Mouse (Mus musculus) hindbrain, embryonic 12.5 days (tissue): ENCODE data around the gene Slc35f2. TPM values are rescaled to one million over a fixed set of nuclear protein-coding genes. Genes with fewer than 3 reads are reported as not detected.

ENCODE experiments used
- ATAC-seq: fragments of 200-750 bp; cut with Nextera tagmentation; 2 replicates; pipeline ENCODE4 v1.8.0; 2017; ENCODE audit warnings: moderate TSS enrichment; ENCODE audit not compliant: low FRiP score
- H3K27ac ChIP-seq: fragments of 300-500 bp; sonication (generic); 2 replicates; pipeline ENCODE4 v1.5.1; 2016; ENCODE audit warnings: mild to moderate bottlenecking
- H3K27me3 ChIP-seq: fragments of 300-500 bp; sonication (generic); 2 replicates; pipeline ENCODE4 v1.6.1; 2016; ENCODE audit warnings: mild to moderate bottlenecking
- H3K36me3 ChIP-seq: fragments of 300-500 bp; sonication (generic); 2 replicates; pipeline ENCODE4 v1.6.1; 2016; ENCODE audit warnings: mild to moderate bottlenecking
- H3K4me1 ChIP-seq: fragments of 300-500 bp; sonication (generic); 2 replicates; pipeline ENCODE4 v1.6.1; 2016
- H3K4me2 ChIP-seq: fragments of 300-500 bp; sonication (generic); replicated peaks from 2 replicates; pipeline ENCODE4 v1.6.1; 2016; ENCODE audit warnings: mild to moderate bottlenecking
- H3K4me3 ChIP-seq: fragments of 300-500 bp; sonication (generic); 2 replicates; pipeline ENCODE4 v1.5.1; 2016; ENCODE audit warnings: mild to moderate bottlenecking
- H3K9ac ChIP-seq: fragments of 300-500 bp; sonication (generic); 2 replicates; pipeline ENCODE4 v1.6.1; 2016; ENCODE audit warnings: mild to moderate bottlenecking, moderate library complexity
- H3K9me3 ChIP-seq: fragments of 300-500 bp; sonication (generic); replicated peaks from 2 replicates; pipeline ENCODE4 v1.6.1; 2016; ENCODE audit warnings: mild to moderate bottlenecking
- WGBS: fragments of 180-500 bp; shearing (Covaris S2); methylation state at CpG from one replicate; pipeline ENCODE4 v1.1.7; 2016; 5-methylcytosine and 5-hydroxymethylcytosine counted together
- polyA plus RNA-seq: library from polyadenylated mRNA; unstranded; fragments of >200 nt; fragmentation: Nextera tagmentation; extraction: Ambion mirVana; gene quantifications from 2 replicates; pipeline ENCODE4 v1.2.1, GENCODE M21; 2016

Slc35f2 gene
- 3.0 and 3.7 TPM in 2 replicates for polyA plus RNA-seq

DNA sequence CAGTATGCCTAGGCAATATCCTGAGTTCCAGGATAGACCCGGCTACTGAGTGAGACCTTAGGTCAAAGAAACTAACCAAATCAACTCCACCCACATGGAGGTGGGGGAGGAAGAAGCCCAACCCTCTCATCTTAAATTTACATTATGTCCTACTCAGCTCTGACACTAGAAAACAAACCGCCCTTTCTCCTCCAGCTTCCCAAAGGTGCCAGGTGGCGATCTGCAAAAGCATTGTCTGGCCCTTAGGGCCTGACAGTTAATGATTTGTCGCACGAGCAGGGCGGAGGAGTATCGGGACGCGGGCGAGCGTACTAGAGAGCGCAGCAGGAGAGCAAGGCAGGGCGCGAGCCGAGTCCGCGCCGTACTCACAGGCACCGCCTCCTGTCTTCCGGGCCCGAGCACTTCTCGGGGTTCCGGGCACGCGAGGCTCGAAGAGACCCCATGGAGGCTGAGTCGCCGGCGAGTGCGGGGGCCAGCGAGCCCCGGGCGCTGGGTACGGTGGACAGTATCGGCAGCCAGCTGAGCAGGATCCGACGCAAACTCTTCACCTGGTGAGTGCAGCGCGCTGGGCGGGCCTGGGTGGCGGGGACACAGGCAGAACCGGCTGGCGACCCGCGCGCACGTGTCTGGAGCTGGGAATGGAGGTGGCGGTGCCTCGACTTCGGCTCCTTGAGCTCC, at the start of gene Slc35f2:
Gene Slc35f2 (plus strand): TSS at position 195 of the 678 bp plus-strand sequence.
- Histone ChIP-seq H3K27me3 (peaks cover 35% of the 10 kb centered on the region), H3K36me3 (no peaks in the 10 kb centered on the region), H3K9me3 (no peaks in the 10 kb centered on the region), H3K4me1 (peaks cover 13% of the 10 kb centered on the region), H3K4me2 (peak within 1 kb of the TSS; percentile 98), H3K27ac (no peak within 1 kb of the TSS), H3K9ac (peak within 1 kb of the TSS; percentile 66), H3K4me3 (peak within 1 kb of the TSS; percentile 59)
- WGBS = under 1% methylated on average over 50 of the region's 50 CpGs
- peak; percentile 71 for ATAC-seq

GRCm38 (mm10) chr9:53740829-53741404, 30.4 kb upstream of the Slc35f2 start:
- no peak overlapping the region for H3K4me2 ChIP-seq
- ATAC-seq = no peak
- no peaks in the 10 kb centered on the region for H3K36me3 ChIP-seq
- no peaks in the 10 kb centered on the region for H3K4me1 ChIP-seq
- H3K9ac ChIP-seq = no peak overlapping the region
- no peak overlapping the region for H3K4me3 ChIP-seq
- H3K9me3 ChIP-seq = no peaks in the 10 kb centered on the region
- WGBS = 59% methylated on average over 3 of the region's 3 CpGs
- H3K27ac ChIP-seq = no peak overlapping the region
- H3K27me3 ChIP-seq = no peaks in the 10 kb centered on the region

DNA sequence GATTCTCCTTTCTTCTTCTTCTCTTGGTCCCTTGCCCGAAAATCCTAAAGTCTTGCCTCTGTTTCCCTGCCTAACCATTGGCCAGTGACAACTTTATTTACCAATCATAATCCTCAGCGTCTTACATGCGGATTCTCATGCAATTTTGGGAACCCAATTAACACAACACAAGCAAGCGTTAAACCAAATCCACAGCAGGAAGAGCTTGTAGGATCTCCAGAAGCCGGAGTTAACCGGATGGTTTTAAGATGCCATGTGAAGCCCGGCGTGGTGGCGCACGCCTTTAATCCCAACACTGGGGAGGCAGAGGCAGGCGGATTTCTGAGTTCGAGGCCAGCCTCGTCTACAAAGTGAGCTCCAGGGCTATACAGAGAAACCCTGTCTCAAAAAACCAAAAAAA, 20.9 kb upstream of the Slc35f2 start:
- Histone ChIP-seq H3K4me2 (no peak overlapping the region), H3K9me3 (no peaks in the 10 kb centered on the region), H3K27me3 (peaks cover under 1% of the 10 kb centered on the region; the same call in 1 of the 2 replicates), H3K4me1 (no peaks in the 10 kb centered on the region), H3K36me3 (no peaks in the 10 kb centered on the region), H3K4me3 (no peak overlapping the region), H3K9ac (no peak overlapping the region), H3K27ac (no peak overlapping the region)
- WGBS = 88% methylated on average over 13 of the region's 13 CpGs
- ATAC-seq = no peak

DNA sequence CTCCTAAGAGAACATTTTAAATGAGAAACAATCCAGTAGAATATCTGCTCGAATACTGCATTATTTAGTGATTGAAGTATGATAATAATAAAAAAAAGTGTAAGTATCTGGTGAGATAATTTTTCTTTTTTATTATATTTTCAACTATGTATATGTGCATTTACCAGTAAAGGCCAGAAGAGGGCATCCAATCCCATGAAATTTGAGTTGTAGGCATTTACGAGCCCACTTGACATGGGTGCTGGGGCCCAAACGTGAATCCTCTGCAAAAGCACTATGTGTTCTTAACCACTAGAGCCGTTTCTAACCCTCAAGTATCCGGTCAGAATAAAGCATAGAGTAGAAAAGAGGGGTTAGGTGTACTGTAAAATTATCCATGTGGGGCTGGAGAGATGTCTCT, 20.4 kb upstream of the Slc35f2 start:
- no peak overlapping the region for H3K4me3 ChIP-seq
- no peak for ATAC-seq
- WGBS = 48% methylated on average over 5 of the region's 5 CpGs
- no peaks in the 10 kb centered on the region for H3K4me1 ChIP-seq
- no peak overlapping the region for H3K9ac ChIP-seq
- H3K27me3 ChIP-seq = peaks cover 4% of the 10 kb centered on the region; the same call in 1 of the 2 replicates
- H3K27ac ChIP-seq = no peak overlapping the region
- H3K4me2 ChIP-seq = no peak overlapping the region
- H3K9me3 ChIP-seq = no peaks in the 10 kb centered on the region
- H3K36me3 ChIP-seq = no peaks in the 10 kb centered on the region

DNA sequence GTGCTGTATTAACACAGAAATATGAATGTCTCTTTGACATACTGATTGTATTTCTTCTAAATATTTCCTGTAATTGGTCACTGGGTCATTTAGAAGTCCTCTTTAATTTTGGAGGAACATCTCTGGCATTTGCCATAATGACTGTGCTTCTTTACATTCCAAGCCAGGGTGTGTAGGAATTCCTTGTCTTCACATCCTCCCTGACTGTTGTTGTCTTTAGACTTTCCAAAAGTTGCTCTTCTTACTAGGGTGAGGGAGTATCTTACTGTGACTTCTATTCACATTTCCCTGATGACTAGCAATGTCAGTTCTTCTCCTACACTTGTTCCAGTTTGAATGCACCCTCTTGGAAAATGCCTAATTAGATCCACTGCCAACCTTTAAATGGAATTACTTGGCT, 16.5 kb upstream of the Slc35f2 start:
- H3K9ac ChIP-seq = no peak overlapping the region
- no peak overlapping the region for H3K4me2 ChIP-seq
- H3K4me3 ChIP-seq = no peak overlapping the region
- H3K9me3 ChIP-seq = no peaks in the 10 kb centered on the region
- ATAC-seq = no peak
- peaks cover 4% of the 10 kb centered on the region; the same call in 1 of the 2 replicates for H3K27me3 ChIP-seq
- H3K27ac ChIP-seq = no peak overlapping the region
- no peaks in the 10 kb centered on the region for H3K36me3 ChIP-seq
- H3K4me1 ChIP-seq = no peaks in the 10 kb centered on the region

- ATAC-seq = no peak
- Histone ChIP-seq H3K4me1 (no peaks in the 10 kb centered on the region), H3K36me3 (no peaks in the 10 kb centered on the region), H3K4me2 (no peak overlapping the region), H3K9ac (no peak overlapping the region), H3K9me3 (no peaks in the 10 kb centered on the region), H3K4me3 (no peak overlapping the region), H3K27me3 (peaks cover 4% of the 10 kb centered on the region; the same call in 1 of the 2 replicates), H3K27ac (no peak overlapping the region)
- 97% methylated on average over 2 of the region's 2 CpGs for WGBS
Measured at GRCm38 (mm10) chr9:53758142-53758541, 13.2 kb upstream of the Slc35f2 start.

GRCm38 (mm10) chr9:53764697-53765096, 6.6 kb upstream of the Slc35f2 start:
- H3K27me3 ChIP-seq = no peaks in the 10 kb centered on the region
- H3K9ac ChIP-seq = no peak overlapping the region
- no peaks in the 10 kb centered on the region for H3K36me3 ChIP-seq
- WGBS = 88% methylated on average over 8 of the region's 8 CpGs
- no peak overlapping the region for H3K4me3 ChIP-seq
- H3K4me1 ChIP-seq = no peaks in the 10 kb centered on the region
- no peak for ATAC-seq
- no peak overlapping the region for H3K4me2 ChIP-seq
- no peaks in the 10 kb centered on the region for H3K9me3 ChIP-seq
- no peak overlapping the region for H3K27ac ChIP-seq

- H3K27ac ChIP-seq = no peak overlapping the region
- no peaks in the 10 kb centered on the region for H3K36me3 ChIP-seq
- no peak overlapping the region for H3K4me2 ChIP-seq
- H3K9me3 ChIP-seq = no peaks in the 10 kb centered on the region
- H3K4me1 ChIP-seq = peaks cover 13% of the 10 kb centered on the region
- H3K4me3 ChIP-seq = no peak overlapping the region
- H3K9ac ChIP-seq = no peak overlapping the region
- no peak for ATAC-seq
- peaks cover 33% of the 10 kb centered on the region for H3K27me3 ChIP-seq
- WGBS = 76% methylated on average over 5 of the region's 5 CpGs
Measured at GRCm38 (mm10) chr9:53768486-53768885, 2.9 kb upstream of the Slc35f2 start.

DNA sequence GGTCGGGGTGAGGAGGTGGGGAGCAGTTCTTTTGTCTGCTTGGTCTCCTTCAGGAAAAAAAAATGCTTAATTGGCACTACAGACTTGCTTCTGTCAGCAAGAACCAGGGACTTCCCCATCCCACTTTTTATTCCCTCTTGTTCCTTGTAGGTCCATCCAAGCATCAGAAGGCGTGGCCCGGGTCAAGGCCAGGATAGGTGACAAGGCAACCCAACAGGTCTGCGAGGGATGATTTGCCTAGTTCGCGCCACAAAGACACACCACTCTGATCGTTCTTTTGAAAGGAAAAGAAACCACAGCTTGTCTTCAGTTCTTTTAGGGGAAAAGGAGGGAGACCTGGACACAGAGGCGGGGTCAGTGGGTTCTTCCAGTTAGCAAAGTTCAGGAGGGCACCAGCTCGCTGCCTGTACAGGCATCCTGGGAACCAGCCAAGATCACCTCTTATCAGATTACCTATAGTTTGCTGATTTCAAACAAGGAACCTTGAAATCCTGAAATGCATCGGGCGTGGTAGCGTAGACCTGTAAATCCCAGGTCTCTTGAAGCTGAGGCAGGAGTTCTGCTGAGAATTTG, 481 bp upstream of the Slc35f2 start:
- H3K36me3 ChIP-seq = no peaks in the 10 kb centered on the region
- ATAC-seq = no peak
- peak overlapping the region; percentile 59 for H3K4me3 ChIP-seq
- H3K27me3 ChIP-seq = peaks cover 35% of the 10 kb centered on the region
- H3K9ac ChIP-seq = no peak overlapping the region
- H3K4me2 ChIP-seq = peak overlapping the region; percentile 98
- WGBS = 38% methylated on average over 12 of the region's 12 CpGs
- no peak overlapping the region for H3K27ac ChIP-seq
- H3K4me1 ChIP-seq = peaks cover 13% of the 10 kb centered on the region
- no peaks in the 10 kb centered on the region for H3K9me3 ChIP-seq

DNA sequence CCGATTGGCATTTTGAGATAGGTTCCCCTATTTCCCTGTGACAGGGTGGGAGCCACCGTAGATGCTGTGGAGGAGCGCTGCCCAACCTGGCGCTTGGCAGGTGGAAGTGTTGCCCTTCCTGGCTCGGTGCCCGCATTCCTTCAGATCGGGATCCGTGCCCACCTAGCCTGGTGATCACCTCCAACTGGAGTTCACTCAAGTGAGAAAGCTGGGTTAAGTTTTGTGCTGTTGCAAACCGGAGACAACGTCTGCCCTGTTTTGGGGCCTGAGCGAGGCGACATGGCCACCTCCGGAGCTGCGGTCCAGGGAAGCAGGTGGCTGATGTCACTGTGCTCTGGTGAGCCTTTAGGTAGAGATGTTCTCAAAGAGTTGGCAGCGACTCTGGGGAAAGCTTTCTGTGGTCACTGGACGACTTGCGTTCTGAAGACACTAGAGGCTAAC, 803 bp downstream of the Slc35f2 start:
- H3K4me3 ChIP-seq = peak overlapping the region; percentile 59

DNA sequence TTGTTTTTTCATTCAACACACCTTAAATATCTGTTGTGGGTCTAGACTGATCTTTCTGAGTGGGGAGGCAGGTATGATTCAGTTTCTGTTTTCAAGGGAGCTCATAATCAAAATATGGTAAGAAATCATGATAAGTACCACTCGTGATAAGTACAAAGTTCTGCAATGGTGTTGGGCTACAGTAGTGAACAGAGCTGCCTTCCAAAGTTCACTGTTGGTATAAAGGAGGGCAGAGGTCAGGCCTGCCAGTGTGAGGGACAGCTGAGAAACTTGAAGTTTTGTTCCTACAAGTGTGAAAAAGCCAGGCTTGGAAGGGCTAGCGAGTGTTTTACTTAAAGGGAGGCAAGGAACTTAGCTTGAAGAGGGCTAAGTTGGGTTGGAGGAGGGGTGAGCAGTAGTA, 4.2 kb downstream of the Slc35f2 start:
- Histone ChIP-seq H3K4me3 (no peak overlapping the region), H3K27me3 (peaks cover 31% of the 10 kb centered on the region), H3K4me1 (peaks cover 13% of the 10 kb centered on the region), H3K27ac (no peak overlapping the region), H3K4me2 (no peak overlapping the region), H3K9ac (no peak overlapping the region), H3K9me3 (no peaks in the 10 kb centered on the region), H3K36me3 (no peaks in the 10 kb centered on the region)
- ATAC-seq = no peak
- WGBS = 82% methylated on average over 2 of the region's 2 CpGs

More for the DNA sequence above, 803 bp downstream of the Slc35f2 start:
- Histone ChIP-seq H3K9ac (peak overlapping the region; percentile 66), H3K4me1 (peaks cover 13% of the 10 kb centered on the region), H3K27ac (no peak overlapping the region), H3K9me3 (no peaks in the 10 kb centered on the region), H3K4me2 (peak overlapping the region; percentile 98), H3K27me3 (peaks cover 35% of the 10 kb centered on the region), H3K36me3 (no peaks in the 10 kb centered on the region)
- no peak for ATAC-seq
- WGBS = 4% methylated on average over 17 of the region's 17 CpGs

- Histone ChIP-seq H3K9me3 (0 out of 2 replicates have a peak, but pooled peaks cover 4% of the 10 kb centered on the region), H3K27ac (no peak overlapping the region), H3K4me1 (no peaks in the 10 kb centered on the region), H3K9ac (no peak overlapping the region), H3K36me3 (no peaks in the 10 kb centered on the region), H3K4me3 (no peak overlapping the region), H3K4me2 (no peak overlapping the region), H3K27me3 (no peaks in the 10 kb centered on the region)
- ATAC-seq = no peak
- WGBS = 85% methylated on average over 16 of the region's 16 CpGs
Measured at GRCm38 (mm10) chr9:53786561-53787407, 15.4 kb downstream of the Slc35f2 start.
